Mouse (Mus musculus) gastrocnemius, postnatal 36 days (tissue): Measurements from ENCODE around the gene Pisd. TPM values are rescaled to one million over a fixed set of nuclear protein-coding genes. Genes with fewer than 3 reads are reported as not detected.
"Not testable (repeated sequence)": the region's sequence is repeated elsewhere in the genome, so short reads cannot be mapped to it uniquely, and the experiment has no call there.

ENCODE experiments used
- DNase-seq, 2 experiments: peaks; one replicate each; pipeline ENCODE4 v3.0.0; 2022
- intact Hi-C: fragments of 180-260 bp; cut with DNase I; formaldehyde crosslinking; loops from one replicate; pipeline ENCODE4 v1.15.1; 2025
- long read RNA-seq, 2 experiments: library from polyadenylated mRNA; stranded (forward); transcript quantifications; one replicate each; pipeline ENCODE4 v2.0.0; 2021
- total RNA-seq, 2 experiments: library from RNA; stranded (reverse); gene quantifications; 2 replicates each; pipeline ENCODE4 v1.2.3; 2021

The Pisd gene
- 10 to 100 TPM; 13.0 to 14.4 TPM for total RNA-seq
- long read RNA-seq, experiment 1, transcript Pisd-201 (8 exons, 2,183 nt): major isoform, 19 of 298 reads
- long read RNA-seq, experiment 1, partial matches to known transcripts: 0 of 298 reads
- long read RNA-seq, experiment 1, other reads (novel, unspliced or antisense): 279 of 298 reads
- long read RNA-seq, experiment 2, transcript Pisd-201 (8 exons, 2,183 nt): major isoform, 34 of 331 reads
- long read RNA-seq, experiment 2, partial matches to known transcripts: 1 of 331 reads
- long read RNA-seq, experiment 2, other reads (novel, unspliced or antisense): 296 of 331 reads

- intact Hi-C loops: no loop called here
Observed at GRCm38 (mm10) chr5:32785313-32785915, at the start of gene Pisd. TSS of gene Pisd (minus strand) at chr5:32785646.

DNA sequence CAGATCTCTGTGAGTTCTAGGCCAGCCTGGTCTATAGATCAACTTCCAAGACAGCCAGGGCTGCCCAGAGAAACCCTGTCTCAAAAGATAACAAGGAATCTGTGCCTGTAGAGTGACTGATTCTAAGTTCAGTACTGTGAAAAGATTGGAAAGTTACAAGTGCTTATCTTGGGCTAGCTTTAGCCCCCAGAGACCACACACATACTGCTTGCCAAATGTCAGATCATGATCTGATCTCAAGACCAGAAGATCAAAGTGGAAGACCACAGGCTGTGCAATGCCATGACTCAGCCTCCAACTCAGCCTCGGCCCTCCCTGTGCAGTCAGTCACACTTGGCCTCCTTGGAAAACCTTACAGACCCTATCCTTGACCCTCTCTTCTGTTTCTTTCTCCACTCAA is 49.1 kb upstream of the Pisd start:
- intact Hi-C loops: no loop called here
- no peak for DNase-seq

More at GRCm38 (mm10) chr5:32785313-32785915, at the start of gene Pisd:
- peak; percentile 87 to 94 for DNase-seq

GRCm38 (mm10) chr5:32830054-32830453 is 44.6 kb upstream of the Pisd start:
- intact Hi-C loops: no loop called here

GRCm38 (mm10) chr5:32828766-32829165 is 43.3 kb upstream of the Pisd start:
- DNase-seq, intact Hi-C loops: not testable (repeated sequence)

More at GRCm38 (mm10) chr5:32830054-32830453, 44.6 kb upstream of the Pisd start:
- no peak for DNase-seq

DNA sequence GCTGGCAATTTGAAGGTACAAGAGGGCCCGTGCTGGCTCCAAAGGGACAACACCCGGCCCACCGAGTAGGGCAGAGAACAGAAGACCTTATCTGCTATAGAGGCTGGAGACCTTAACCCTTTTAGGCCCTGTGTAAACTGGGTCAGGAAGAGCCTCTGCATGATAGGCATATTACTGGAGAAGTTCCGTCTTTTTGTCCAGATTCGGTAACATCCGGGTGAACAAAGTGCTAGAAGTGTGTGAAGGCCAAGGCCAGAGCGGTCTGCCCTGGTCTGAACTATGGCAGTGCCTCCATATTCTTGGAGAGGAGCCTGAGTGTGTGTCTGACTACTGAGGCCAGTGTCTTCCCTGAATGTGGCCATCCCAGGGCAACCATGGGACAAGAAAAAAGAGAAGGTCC is 41.6 kb upstream of the Pisd start, which contains the start of gene Gm20671:
TSS of gene Gm20671 (minus strand) at position 101 of the 400 bp plus-strand sequence.
- intact Hi-C loops: no loop called here
- no peak for DNase-seq

DNA sequence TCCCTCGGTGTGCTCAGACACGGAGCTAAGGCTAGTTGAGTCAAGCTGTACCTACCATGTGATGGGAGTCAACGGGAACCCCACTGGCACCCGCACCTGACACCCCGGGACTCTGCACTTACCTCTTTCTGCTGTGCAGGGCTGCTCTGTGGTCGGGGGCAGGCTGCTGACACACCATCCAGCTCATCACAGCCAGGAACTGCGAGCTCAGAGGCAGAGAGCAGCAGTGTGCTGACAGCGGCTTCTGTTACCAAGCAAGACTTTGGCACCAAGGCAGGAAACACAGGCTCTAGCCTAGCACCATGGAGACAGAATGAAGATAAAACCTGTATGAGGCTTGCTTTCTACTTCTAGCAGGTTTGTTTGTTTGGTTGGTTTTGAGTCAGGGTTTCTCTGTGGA is 35.0 kb upstream of the Pisd start:
- no peak for DNase-seq
- intact Hi-C loops: no loop called here

- intact Hi-C loops: no loop called here
- DNase-seq: no peak
Observed at GRCm38 (mm10) chr5:32815396-32815795, 29.9 kb upstream of the Pisd start.

- DNase-seq, intact Hi-C loops: not testable (repeated sequence)
Observed at GRCm38 (mm10) chr5:32786454-32786853, 1.0 kb upstream of the Pisd start.

DNA sequence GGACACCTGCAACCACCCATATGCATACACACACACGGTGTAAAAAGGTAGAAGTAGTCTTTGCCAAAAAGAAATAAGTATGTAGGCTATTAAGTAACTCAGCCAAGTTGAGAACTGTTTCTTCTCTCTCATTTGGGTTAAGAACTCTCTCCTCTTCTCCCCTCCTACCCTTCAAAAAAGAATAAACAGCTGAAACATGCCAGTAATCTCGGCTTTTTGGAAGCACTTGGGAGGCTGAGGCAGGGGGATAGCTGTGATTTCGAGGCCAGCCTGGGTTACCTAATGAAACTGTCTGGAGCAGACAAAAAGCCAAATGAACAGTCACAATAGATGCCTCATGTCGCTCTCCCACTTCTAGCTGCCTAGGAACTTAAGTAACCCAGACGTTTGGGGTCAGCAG is 720 bp downstream of the Pisd start:
- intact Hi-C loops: no loop called here
- DNase-seq: no peak

DNA sequence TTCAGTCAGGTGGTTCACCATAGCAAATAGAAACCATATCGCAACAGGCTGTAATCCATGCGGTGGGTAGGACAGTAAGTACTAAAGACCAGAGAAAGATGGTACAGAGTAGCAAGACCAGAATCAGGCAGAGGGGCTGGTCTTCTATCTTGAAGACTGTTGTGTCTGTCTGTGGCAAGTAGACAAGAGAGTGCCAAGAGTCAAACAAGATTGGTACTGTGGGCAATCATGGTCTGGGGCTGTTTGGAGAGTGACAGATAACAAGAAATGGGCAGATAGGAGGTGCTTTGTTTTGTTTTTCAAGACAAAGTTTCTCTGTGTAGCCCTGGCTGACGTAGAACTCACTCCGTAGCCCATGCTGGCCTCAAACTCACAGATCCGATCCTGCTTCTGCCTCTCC is 3.9 kb downstream of the Pisd start:
- DNase-seq: no peak
- intact Hi-C loops: no loop called here

- DNase-seq: no peak
Observed at GRCm38 (mm10) chr5:32778168-32778567, 7.3 kb downstream of the Pisd start.

GRCm38 (mm10) chr5:32772361-32772760 is 13.1 kb downstream of the Pisd start:
- intact Hi-C loops: no loop called here
- DNase-seq: no peak

More at GRCm38 (mm10) chr5:32778168-32778567, 7.3 kb downstream of the Pisd start:
- intact Hi-C loops: no loop called here

GRCm38 (mm10) chr5:32767636-32768373 is 17.6 kb downstream of the Pisd start:
- intact Hi-C loops: no loop called here
- DNase-seq: no peak

- DNase-seq: no peak
- intact Hi-C loops: no loop called here
Observed at GRCm38 (mm10) chr5:32767004-32767403, 18.4 kb downstream of the Pisd start.

DNA sequence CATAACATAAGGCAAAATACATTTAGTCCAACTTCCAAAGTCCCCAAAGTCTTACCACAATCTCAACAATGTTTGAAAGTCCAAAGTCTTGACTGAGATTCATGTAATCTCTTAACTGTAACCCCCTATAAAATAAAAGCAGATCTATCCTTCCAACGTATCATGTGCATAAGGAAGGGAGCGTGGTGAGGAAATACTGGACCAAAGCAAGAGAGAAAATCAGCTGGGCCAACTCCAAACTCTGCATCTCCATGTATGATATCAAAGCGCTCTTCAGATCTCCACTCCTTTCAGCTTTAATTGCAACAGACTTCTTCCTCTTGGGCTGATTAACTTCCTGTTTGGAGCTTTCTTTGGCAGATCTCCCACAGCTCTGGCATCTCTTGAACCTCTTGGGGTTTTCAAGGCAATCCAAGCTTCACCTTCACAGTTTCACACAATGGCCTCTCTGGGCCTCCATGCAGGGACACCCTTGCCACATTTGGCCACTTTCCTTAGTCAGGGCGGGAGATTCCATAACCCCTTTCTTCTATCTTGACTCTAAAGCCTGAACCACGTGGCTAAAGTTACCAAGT is 23.8 kb downstream of the Pisd start:
- DNase-seq: no peak
- intact Hi-C loops: no loop called here

GRCm38 (mm10) chr5:32760787-32761186 is 24.7 kb downstream of the Pisd start:
- no peak for DNase-seq
- intact Hi-C loops: no loop called here

DNA sequence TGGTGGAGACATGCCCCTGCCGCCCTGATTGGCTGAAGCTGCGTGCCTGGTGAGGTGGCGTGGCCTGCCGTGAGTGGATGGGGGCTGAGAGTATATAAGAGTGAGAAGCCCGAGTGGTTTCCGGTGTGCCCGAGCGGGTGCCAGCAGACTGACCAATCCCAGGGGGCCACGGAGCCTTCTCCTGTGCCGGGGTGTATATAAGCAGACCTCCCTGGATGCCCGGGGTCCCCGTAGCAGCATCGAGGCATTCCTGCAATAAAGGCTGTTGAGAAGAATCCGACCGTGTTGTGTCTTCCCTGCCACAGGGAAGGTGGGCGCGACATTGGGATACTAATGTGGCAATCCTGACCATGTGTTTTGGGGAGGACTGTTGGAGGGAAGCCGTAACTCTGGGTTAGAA is 25.1 kb downstream of the Pisd start:
- DNase-seq, intact Hi-C loops: not testable (repeated sequence)

GRCm38 (mm10) chr5:32759662-32760061 is 25.8 kb downstream of the Pisd start:
- intact Hi-C loops: no loop called here
- DNase-seq: no peak

GRCm38 (mm10) chr5:32756141-32756540 is 29.3 kb downstream of the Pisd start:
- intact Hi-C loops: no loop called here
- no peak for DNase-seq

DNA sequence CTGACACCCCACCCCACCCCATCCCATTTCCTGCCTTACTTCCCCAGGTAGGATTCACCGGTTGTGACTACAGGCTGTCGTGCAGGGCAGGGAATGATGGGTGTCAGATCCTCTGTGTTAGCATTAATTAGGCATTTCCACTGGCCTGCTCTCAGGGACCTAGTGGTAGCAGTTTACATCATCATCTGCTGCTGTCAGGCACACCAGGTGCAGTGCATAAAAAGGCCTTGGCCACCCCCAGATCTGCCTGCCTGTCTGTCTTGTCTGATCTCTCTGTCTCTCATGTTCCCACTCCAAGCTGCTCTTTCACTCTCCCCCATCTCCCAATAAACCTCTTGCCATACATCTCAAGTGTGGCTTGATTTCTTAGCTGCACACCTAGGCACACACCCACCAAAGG is 33.7 kb downstream of the Pisd start:
- intact Hi-C loops: no loop called here

DNA sequence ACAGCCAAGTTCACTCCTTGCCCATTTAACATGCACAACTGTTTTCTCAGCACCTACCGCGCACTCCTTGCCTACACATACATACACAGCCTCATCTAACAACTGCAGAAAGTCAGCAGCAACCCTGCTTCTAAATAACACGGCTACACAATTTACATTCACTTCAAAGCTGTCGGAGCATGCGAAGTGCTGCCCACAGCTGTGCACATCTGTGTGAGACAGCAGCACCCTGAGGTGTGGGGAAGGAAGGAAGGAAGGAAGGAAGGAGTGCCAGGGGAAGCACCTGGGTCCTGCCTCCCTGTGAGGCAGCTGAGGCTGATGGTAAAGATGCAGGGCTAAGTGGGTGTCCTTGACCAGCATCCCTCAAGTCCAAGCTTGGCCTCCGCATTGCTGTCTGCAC is 36.5 kb downstream of the Pisd start:
- intact Hi-C loops: no loop called here
- DNase-seq: no peak

More for the DNA sequence above, 33.7 kb downstream of the Pisd start:
- no peak for DNase-seq
